Mouse (Mus musculus) CD4-positive, CD25-positive, alpha-beta regulatory T cell, adult 4 months (primary cell): Measurements from ENCODE around the gene Glg1. TPM values are rescaled to one million over a fixed set of nuclear protein-coding genes. Genes with fewer than 3 reads are reported as not detected.

Experiments
- ATAC-seq: one replicate; pipeline ENCODE4 v1.8.0; 2017
- polyA plus RNA-seq, 2 experiments: library from polyadenylated mRNA; unstranded; fragments of 100-300 nt; shearing (Covaris generic); gene quantifications; one replicate each; pipeline ENCODE4 v1.2.1; 2017

Glg1 gene
- polyA plus RNA-seq, 2 experiments from 2014 or later = 27.4 to 32.1 TPM

DNA sequence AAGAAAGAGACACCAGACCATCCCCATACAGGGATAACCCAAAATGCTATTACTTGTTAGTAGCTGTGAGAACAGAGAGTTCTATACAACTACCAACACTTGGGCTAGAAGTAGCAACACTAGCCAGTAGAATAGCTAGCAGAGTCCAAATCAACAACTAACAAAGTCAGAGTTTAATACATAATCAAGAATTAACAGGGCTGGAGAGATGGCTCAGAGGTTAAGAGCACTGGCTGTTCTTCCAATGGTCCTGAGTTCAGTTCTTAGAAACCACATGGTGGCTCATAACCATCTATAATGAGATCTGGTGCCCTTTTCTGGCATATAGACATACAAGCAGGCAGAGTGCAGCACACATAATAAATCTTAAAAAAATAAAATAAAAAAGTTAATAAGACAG is 116.5 kb downstream of the Glg1 start:
- ATAC-seq = no peak

DNA sequence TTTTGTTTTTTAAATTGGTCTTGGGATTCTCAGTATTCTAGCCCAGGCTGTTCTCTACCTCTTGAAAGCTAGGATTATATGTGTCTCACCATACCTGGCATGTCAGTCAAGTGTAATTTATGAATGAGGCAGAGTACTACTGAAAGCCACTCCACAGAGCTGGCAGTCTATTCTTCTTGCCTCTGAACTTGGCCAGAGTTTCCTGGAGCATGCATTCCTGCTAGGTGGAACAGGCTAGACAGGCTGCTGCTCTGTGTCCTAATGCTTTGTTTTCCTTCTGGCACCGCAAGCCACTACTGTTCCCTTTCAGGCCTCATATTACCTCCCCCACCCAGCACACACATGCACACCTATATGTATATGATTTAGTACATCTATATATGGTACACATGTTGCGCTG is 128.3 kb downstream of the Glg1 start:
- no peak for ATAC-seq

DNA sequence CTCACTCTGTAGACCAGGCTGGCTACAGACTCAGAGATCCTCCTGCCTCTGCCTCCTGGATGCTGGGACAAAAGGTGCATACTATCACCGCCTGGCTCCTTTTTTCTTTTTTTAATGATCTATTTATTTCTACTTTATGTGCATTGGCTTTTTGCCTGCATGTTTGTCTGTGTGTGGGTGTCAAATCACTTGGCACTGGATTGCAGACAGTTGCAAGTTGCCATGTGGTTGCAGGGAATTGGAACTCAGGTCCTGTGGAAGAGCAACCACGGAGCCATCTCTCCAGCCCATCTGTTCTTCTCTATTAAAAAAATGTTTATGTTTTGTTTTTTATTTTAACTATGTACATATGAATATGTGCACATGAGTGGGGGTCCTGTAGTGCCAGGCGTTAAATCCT is 139.5 kb downstream of the Glg1 start:
- ATAC-seq = no peak

DNA sequence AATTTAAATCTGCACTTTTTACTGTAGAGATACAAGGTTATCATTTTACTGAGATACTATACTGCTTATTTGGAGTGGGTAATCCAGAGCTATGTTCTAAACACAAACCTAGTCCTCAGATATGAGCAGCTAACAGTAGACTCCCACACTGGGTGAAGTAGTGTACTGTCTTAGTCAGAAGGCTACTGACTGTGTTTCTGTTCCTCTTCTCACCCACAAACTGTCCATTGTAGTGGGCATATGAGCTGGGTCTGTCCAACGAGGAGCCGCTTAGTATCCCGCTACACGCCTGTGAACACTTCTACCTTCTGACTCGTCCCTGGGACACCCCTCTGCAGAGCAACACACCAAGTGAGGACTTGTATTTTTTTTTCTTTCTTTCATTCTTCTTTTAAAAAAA is 144.1 kb downstream of the Glg1 start:
- no peak for ATAC-seq

Other genes starting within 250 kb of the Glg1 start
- 10 to 100 TPM in 1 of 2 experiments, 1 to 10 TPM in 1; 5.5 to 12.0 TPM for gene Ddx19b, start 227.5 kb downstream of the Glg1 start, polyA plus RNA-seq
- 10 to 100 TPM; 18.6 to 38.6 TPM for gene Aars, start 226.1 kb downstream of the Glg1 start, polyA plus RNA-seq
- not detected for gene Exosc6, start 202.9 kb downstream of the Glg1 start, polyA plus RNA-seq
- not detected for gene Clec18a, start 166.8 kb downstream of the Glg1 start, polyA plus RNA-seq
- 10 to 100 TPM in 1 of 2 experiments, 1 to 10 TPM in 1; 7.2 to 11.4 TPM for gene Pdpr, start 164.6 kb downstream of the Glg1 start, polyA plus RNA-seq
- 10 to 100 TPM; 20.2 to 34.9 TPM for gene Rfwd3, start 41.0 kb upstream of the Glg1 start, polyA plus RNA-seq
- 1 to 10 TPM; 5.3 to 7.1 TPM for gene Mlkl, start 79.0 kb upstream of the Glg1 start, polyA plus RNA-seq
- gene Fa2h, start 134.6 kb upstream of the Glg1 start, polyA plus RNA-seq = not detected